Mouse (Mus musculus) granulocyte monocyte progenitor cell, adult 5-6 weeks (primary cell): ENCODE measurements around the gene Poglut1. TPM values are rescaled to one million over a fixed set of nuclear protein-coding genes. Genes with fewer than 3 reads are reported as not detected.

Experiments
- ATAC-seq: replicated peaks from 2 replicates; pipeline ENCODE4 v1.8.0; 2016; ENCODE audit warnings: mild to moderate bottlenecking, moderate TSS enrichment, inconsistent platforms; ENCODE audit not compliant: poor library complexity, severe bottlenecking
- total RNA-seq, 2 experiments: library from RNA; stranded (forward) in 1 of 2; stranded (reverse) in 1 of 2; fragments of 200-712, 200-1000 nt in 1 of 2; fragments of >200 nt in 1 of 2; fragmentation: Nextera tagmentation in 1 of 2; gene quantifications; 2 replicates each; pipeline ENCODE4 v1.2.3; 2014 to 2017

Poglut1 gene
- total RNA-seq (2014; fragmentation: Nextera tagmentation) (24.7 and 41.3 TPM in 2 replicates), total RNA-seq (2017) (19.8 and 22.6 TPM in 2 replicates)

DNA sequence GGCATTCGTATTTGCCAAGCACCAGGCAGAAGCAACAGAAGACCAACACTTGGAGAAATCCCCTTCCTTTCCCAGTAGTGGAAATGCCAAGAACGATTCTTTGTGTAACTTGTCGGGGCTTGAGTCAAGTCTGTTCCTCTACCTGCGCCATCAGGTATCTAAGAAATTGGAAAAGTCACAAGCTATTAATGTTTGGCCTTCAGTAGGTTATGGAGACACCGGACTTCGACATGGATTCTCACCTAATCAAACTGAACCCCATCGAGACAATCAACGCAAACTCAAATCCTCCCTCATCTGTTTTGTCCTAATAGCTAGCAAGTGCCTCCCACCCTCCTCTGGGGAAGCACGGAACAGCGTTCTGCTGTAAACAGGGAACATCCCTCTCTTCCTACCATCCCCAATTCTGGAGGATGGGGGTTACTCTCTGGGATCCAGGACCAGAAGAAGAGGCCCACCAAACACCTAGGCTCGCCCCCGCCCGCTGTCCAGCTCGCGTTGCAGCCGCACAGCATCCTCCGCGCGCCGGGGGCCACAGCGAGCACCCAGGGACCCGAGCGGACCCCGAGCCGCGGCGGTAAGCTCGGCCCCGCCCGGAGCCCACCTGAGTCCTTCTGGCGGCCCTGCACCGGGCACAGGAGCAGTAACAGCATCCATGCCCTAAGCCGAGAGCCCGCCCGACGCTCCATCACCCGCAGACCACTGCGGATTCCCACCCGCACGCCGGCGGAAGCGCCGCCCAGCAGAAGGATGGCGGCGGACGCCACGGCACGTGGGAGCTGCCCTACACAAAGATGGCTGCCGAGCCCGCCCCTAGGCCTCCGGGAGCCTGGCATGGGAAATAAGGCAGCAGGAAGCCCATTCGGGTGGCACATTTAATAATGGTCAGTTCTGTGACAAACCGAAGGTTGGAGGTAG lies at the start of gene Poglut1:
Poglut1 (minus strand) TSS at position 780 of the 918 bp plus-strand sequence.
- ATAC-seq: peak; percentile 93

DNA sequence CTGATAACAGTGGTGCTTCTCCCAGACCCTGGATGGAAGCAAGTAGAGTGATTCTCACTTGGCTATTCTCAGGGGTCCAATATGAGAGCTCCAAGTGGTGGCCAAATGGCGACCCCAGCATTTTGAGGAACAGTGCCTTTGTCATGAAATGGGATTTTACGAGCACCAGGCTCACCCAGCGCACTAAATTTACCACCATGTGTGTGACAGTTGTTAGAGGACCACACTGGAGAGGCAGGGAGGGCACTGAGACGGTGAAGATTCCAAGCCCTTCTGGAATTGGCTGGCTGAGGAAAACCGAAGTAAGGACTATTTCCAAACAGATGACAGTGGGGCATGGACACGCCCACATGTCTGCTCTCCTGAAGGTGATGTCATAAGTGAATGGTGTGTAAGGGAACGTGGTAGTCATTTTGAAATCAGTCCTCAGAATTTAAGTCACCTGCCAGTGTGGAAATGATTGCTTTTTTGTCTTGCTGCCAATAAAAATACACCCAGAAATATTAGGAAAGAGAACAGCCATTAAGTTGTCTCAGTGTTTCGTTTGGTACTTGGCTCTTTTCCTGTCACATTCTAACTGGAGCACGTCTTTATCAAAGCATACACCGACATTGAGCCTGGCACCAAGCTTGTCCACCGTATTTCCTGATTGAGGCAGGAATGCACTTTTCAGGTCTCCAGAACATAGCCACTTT lies 49.1 kb upstream of the Poglut1 start:
- no peak for ATAC-seq

DNA sequence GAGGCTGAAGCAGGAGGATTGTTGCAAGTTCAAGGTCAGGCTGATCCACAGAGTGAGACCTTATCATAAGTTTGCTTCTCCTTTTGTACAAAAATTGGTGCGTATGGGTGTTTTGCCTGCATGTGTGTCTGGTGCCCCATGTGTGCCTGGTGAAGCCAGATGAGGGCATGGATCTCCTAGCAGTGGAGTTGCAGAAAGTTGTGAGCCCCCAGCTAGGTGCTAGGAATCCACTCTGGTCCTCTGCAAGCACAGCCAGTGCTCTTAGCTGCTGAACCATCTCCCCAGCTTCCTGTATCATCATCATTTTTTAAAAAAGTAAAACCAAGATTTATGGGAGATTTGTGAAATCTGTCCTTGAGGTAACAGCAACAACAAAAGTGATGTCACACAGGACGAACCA lies 46.6 kb upstream of the Poglut1 start:
- no peak for ATAC-seq

DNA sequence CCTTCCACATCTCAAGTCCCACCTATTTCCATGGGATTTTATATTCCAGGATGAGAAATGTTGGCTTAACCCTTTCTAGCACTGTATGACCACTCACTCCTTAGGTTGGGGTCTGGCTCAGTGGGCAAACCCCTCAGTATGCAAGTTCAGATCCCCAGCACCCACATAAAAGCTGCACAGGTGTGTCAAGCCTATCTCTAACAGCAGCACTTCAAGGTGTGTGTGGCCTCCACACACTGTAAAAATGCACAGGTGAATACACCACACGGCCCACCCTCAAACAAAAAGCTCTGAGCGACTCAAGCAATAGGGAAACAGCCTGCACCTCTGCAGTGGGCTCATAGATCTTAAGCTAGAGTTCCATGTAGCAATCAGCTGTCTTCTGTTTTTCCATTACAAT lies 46.0 kb upstream of the Poglut1 start:
- ATAC-seq: no peak

DNA sequence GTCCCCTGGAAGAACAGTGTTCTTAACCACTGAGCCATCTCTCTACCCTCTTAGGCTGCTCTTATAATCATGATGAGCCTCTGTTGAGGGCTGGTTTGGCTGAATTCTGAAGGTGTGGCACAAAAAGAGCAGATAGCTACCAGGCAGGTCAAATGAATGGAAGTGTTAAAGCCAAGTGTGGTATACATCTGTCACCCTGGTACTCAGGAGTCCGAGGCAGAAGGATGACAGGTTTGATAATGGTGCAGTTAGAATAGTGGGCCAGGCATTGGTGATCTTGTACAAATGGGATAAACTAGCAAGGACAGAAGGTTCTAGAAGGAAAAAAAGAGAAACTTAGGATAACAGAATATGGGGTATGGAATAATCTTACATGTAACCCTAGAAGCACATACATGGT lies 44.4 kb upstream of the Poglut1 start:
- no peak for ATAC-seq

DNA sequence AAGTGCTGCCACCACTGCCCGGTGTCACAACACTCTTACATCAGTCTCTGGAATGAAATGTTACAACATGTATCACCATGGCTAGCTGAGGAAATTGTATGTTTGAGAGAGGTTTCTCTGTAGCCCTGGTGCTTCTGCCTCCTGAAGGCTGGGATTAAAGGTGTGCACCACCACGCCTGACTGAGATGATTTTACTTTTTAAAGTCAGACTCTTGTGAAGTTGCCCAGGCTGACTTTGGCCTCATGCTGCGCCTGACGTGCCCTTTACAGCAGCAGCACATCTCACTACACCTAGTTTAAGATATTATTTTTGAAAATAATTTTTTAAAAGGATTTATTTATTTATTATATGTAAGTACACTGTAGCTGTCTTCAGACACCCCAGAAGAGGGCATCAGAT lies 42.9 kb upstream of the Poglut1 start:
- 0 out of 2 replicates have a peak, but pooled peaks have one; percentile 42 for ATAC-seq

DNA sequence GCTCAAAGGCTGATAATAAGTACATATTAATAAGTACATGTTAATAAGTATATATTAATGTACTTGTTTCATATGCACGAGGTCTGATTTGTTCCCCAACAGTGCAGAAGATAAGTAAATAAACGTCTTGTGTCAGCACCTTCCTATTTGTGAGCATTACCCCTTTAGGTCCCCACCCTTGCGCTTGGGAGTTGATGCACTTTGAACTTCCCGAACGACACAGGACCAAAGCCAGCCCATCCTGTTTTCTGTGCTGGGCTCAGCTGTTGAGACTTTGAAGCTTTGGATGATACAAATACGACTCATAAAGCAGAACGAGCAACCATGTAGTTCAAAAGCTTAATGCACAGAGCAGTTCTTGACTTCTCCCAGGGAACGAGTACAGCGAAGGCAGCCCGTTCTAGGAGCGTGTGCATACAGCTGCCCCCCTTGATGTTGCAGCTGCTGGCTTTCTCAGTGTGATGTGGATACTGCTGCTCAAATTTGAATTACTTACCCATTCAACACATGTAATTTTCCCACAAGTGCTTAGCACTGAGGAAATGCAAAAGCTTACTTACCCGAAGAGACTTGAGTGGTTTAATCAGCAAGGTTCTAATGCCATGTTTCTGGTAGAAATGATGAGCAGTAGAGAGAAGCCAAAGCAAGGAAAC lies 42.1 kb upstream of the Poglut1 start:
- ATAC-seq: no peak

DNA sequence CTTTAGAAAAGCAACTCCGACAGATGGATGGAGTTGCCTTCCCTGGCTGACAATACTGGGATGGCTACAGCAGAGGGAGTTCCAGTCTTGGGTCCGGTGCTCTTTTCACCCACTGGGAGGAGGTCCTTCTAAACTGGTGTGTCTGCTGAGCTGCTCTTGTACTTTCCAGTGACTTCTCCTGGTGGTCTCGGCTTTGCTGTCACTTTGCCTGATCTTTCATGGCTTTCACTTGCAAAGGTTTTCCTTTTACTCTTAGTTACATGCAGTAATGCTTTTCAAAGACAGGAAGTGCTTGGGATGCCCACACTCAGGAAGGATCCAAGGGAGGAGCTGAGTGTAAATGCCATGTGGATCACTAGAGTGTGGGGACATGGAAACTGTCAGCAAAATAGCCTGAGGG lies 41.4 kb upstream of the Poglut1 start:
- no peak for ATAC-seq

DNA sequence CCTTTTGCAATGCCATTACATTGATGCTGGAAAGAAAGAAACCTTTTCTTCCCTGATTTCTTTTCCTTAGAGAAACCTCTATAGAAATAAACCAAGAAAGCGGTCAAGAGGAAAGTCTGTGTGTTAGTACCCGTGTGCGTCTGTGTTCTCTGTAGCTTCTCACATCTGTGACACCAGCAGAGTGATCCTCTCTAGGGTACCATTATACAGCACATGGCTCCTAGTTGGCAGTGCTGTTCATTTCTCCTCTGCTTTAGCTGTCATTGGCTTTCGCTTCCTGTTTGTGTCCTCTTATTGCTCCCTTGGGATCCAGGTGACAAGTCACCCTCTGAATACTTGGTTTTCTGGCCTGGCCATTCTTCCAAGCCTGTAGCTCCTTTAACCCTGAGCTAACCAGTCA lies 37.5 kb upstream of the Poglut1 start:
- no peak for ATAC-seq

DNA sequence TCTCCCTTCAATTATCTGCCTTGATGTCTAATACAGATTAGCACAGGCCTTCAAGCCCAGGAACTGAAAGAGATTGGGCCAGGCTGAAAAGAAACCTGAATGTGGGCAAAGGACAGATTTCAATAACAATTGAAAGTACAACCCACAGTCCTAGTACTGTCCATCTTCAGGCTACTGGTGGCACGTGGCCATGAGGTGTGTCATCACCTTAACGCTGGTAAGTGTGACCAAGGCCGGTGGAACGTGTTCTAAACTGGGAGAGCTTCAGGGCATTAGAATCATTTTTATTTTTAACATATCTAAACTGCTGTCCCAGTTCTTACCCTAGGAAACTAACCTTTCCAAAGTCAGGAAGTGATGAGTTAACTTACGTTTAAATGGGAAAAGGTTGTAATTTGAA lies 37.1 kb upstream of the Poglut1 start:
- ATAC-seq: no peak

DNA sequence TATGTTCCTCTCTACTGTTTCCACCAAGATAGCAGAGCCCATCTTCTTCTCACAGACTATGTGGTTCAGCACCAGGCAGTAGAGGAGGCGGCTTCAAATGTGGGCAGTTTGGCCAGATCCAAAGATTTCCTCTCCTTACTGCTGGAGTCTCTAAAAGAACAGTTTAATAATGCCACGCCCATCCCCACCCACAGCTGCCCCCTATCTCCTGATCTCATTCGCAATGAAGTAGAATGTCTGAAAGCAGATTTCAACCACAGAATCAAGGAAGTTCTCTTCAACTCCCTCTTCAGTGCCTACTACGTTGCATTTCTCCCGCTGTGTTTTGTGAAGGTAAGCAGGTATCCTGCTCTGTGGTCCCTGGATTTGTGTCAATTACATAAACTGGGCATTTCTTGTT lies 35.1 kb upstream of the Poglut1 start:
- peak; percentile 22 for ATAC-seq

DNA sequence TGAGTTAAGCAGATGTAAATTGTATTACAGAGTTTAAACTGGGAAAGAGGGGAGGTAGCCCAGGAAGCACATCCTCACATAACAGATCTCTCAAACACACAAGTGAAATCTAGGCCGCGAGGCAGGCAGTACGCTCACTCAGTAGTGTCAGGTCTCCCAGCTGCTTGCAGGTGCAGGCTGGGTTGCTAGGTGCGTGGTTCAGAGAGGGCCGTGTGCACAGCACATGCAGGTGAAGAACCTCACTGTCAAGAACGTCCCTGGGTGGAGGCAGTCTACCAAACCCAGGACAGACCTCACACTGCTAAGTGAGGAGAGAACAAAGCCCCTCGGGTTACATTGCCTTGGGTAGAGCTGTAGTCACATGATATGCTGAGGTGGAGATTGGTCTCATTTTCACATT lies 34.7 kb upstream of the Poglut1 start:
- ATAC-seq: peak; percentile 2; the same call in 1 of the 2 replicates

DNA sequence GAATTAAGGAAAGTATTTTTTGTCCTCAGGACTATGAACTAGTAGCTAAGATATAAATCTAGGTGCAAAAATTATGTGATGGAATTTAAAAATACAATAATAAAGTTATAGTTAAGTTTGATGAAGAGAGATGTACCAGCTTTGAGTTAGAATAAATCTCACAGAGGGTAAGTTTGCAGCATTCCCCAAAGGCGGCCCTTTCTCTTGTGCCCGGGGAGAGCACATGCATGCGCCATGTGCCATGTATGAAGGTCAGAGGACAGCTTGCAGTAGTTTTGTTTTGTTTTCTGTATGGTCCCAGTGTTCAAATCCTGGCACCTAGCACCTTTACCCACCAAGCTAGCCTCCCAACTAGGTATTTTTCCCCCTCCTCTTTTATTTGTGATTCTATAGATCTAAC lies 21.4 kb upstream of the Poglut1 start:
- ATAC-seq: no peak

DNA sequence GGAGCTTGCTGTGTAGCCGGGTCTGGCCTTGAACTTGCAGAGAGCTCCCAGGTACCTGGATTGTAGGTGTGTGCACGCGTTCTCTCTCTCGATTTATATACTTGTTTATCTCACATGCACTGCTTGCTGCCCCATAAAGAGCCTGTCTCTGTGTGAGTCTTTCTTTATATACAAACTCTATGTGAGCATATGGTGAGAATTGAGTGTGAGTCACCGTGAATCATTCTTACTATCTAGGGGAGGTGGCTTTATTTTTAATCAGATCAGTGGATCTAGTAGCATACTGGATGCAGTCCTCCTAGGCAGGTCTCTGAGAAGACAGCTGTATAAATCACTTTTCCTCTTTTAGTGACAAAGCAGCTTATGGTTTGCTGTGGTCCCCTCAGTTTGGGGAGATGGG lies 18.1 kb upstream of the Poglut1 start:
- no peak for ATAC-seq

DNA sequence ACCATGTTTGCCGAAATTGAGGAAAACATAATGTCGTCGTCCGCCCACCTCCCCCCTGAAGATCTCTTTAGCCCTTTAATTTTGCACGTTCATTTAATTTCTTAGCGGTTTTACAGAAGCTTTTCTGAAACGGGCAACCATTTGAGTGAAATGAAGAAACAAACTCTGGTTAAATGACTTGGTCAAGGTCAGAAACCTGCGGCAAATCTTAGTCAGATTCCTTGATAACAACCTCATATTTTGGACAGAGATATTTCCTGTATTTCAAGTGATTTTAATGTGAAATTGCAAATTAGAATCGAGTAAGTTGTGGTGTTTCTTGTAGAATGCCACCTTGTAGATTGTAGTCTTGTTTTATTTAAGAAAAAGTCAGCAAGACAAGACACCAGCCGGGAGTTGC lies 13.5 kb upstream of the Poglut1 start:
- no peak for ATAC-seq

DNA sequence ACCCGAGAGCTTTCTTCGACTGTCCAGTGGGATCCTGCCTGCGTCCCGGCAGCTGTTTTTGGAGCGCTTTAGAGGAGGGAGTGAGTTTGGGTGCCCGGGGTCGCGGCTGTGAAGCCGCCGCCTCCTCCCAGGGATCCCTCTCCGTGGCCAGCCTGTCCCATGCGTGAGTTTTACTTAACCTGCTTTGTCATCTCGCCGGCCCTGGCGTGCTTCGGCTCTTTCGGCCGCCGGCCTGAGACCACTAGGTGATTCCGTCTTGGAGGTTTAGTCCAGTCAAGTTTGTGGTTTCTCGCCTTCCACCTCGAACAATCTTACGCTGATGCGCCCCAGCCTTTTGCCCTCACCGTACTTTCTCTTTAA lies 12.9 kb upstream of the Poglut1 start:
- ATAC-seq: peak; percentile 66; the same call in 1 of the 2 replicates

DNA sequence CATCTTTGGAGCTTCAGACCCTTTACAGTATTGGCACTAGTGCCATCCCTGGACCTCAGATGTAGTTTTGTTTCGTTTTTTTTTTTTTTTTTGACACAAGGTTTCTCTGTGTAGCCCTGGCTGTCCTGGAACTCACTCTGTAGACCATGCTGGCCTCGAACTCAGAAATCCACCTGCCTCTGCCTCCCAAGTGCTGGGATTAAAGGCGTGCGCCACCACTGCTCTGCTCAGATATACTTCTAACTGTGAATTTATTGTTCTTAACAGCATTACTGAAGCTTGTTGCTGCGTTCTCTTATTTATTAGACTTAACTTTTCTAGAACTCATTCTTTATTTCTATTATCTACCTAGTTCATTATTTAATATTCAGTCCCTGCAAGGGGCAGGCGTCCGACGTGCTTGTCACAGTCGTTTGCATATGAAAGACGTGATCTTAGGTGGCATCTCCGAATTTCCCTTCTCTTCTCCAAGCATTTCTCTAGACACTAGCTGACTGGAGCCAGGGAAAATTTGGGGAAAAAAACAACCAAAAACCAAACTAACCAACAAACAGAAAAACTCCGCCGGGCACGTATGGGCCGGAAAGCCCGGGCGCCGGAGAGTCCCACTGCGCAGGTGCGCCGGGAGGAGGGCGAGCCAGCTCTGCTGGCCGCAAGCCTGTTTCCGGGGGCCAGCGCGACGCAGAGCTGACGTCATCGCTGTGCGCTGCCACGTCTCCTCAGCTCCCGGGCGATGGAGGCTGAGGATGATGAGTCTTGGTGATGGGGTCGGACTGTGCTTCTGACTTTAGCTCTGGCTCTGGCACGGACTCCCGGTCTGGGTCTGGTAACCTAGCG lies 12.3 kb upstream of the Poglut1 start:
- ATAC-seq: peak; percentile 98

DNA sequence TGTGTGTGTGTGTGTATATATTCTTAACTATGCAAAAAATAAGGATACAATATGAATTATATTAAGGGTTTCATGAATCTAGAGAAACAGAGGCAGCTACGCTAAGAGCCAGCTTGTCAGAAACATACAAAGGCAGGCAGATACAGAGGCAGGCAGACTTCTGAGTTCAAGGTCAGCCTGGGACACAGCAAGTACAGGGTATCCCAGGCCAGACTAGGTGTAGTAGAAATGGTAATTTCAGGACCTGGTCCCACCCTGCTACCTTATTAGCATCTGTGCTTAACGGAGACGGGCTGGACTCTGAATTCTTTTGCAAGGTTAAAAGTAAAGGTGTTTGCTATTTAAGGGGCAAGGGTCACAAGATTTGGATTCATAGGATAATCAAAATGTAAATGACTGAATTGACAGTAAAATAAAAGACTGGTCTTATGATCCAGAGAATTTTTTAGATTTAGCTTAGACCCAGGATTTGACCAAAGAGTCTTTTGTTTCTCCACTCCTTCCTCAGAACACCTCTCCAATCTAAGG lies 8.2 kb upstream of the Poglut1 start, which contains the start of gene Tmem39a:
Tmem39a (plus strand) TSS at position 478 of the 528 bp plus-strand sequence.
- no peak for ATAC-seq

DNA sequence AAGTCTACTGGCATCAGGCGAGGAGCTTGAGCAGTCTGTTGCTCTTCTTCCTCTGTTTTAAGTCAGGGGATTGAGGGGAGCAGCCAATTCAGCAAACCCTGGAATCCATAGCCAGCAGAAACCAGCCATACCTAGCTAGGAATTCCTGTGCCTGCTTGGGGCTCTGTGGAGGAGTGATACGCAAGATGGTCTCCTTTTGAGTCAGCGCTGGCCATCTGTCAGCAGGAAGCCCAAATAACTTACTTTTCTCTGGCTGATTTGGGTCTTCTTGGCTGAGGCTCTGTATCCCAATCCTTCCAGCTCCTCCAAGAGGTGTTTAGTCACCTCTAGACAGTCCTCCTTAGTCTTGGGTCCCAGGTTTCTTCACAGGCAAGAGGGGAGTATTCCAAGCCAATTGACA lies 5.9 kb upstream of the Poglut1 start:
- no peak for ATAC-seq

DNA sequence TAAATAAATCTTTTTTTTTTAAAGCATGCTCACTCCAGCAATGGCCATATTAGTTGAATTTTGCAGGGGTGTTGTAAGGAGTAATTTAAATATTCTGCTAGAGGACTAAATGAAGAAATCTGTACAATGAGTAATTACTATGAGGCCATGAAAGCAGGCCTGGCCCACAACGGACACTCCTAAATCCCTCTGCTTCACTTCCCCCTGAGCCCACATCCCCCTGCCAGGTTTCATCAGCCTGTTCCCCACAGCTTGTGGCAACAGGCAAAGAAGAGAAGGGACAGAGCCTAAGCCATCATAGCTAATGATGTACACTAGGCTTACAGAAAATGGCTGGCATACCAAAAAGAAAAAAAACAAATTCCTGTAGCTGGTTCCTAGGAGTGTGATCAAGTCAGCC lies 2.1 kb downstream of the Poglut1 start:
- peak; percentile 81 for ATAC-seq
